Mouse (Mus musculus) limb, embryonic 14.5 days (tissue): ENCODE data around the gene Actl11. TPM values are rescaled to one million over a fixed set of nuclear protein-coding genes. Genes with fewer than 3 reads are reported as not detected.

Source experiments
- ATAC-seq: fragments of 200-750 bp; cut with Nextera tagmentation; 2 replicates; pipeline ENCODE4 v1.8.0; 2017; ENCODE audit warnings: low read depth, moderate number of reproducible peaks, moderate TSS enrichment; ENCODE audit not compliant: low FRiP score
- DNase-seq: peaks from one replicate; pipeline ENCODE4 v3.0.0-alpha.2; 2015; ENCODE audit warnings: low spot score
- H3K27ac ChIP-seq: fragments of 300-500 bp; sonication (generic); replicated peaks from 2 replicates; pipeline ENCODE4 v1.5.1; 2014; ENCODE audit warnings: low read depth, mild to moderate bottlenecking, low read length, moderate library complexity, mixed read lengths
- H3K27me3 ChIP-seq: fragments of 300-500 bp; sonication (generic); 2 replicates; pipeline ENCODE4 v1.6.1; 2014; ENCODE audit warnings: low read length, mixed read lengths; ENCODE audit not compliant: control insufficient read depth, insufficient read depth
- H3K36me3 ChIP-seq: fragments of 300-500 bp; sonication (generic); 2 replicates; pipeline ENCODE4 v1.6.1; 2014; ENCODE audit warnings: mild to moderate bottlenecking, low read length, moderate library complexity, mixed read lengths; ENCODE audit not compliant: control insufficient read depth, insufficient read depth
- H3K4me1 ChIP-seq: fragments of 300-500 bp; sonication (generic); 2 replicates; pipeline ENCODE4 v1.6.1; 2014; ENCODE audit warnings: antibody characterized with exemption, low read length, mixed read lengths; ENCODE audit not compliant: control insufficient read depth, insufficient read depth
- H3K4me2 ChIP-seq: fragments of 300-500 bp; sonication (generic); replicated peaks from 2 replicates; pipeline ENCODE4 v1.6.1; 2014; ENCODE audit warnings: low read depth, mild to moderate bottlenecking, low read length, moderate library complexity; ENCODE audit not compliant: severe bottlenecking
- H3K4me3 ChIP-seq: fragments of 300-500 bp; sonication (generic); replicated peaks from 2 replicates; pipeline ENCODE4 v1.5.1; 2014; ENCODE audit warnings: low read length
- H3K9ac ChIP-seq: fragments of 300-500 bp; sonication (generic); 2 replicates; pipeline ENCODE4 v1.6.1; 2014; ENCODE audit warnings: mild to moderate bottlenecking, low read depth, low read length, moderate library complexity; ENCODE audit not compliant: severe bottlenecking
- H3K9me3 ChIP-seq: fragments of 300-500 bp; sonication (generic); 2 replicates; pipeline ENCODE4 v1.6.1; 2016; ENCODE audit warnings: low read length; ENCODE audit not compliant: control insufficient read depth
- POLR2A ChIP-seq: fragments of 200-500 bp; IDR thresholded peaks from 2 replicates; pipeline ENCODE4 v1.8.0; 2012; ENCODE audit warnings: inconsistent platforms, mild to moderate bottlenecking, moderate library complexity, borderline replicate concordance; ENCODE audit not compliant: insufficient read depth, insufficient read length; ENCODE audit errors: extremely low read depth
- WGBS: fragments of 180-500 bp; shearing (Covaris S2); extraction: QIAGEN DNeasy Blood & Tissue Kit; methylation state at CpG from one replicate; pipeline ENCODE4 v1.1.7; 2014; 5-methylcytosine and 5-hydroxymethylcytosine counted together
- polyA plus RNA-seq, 2 experiments: library from polyadenylated mRNA; depleted of rRNA in 1 of 2; stranded (reverse) in 1 of 2; unstranded in 1 of 2; fragments of >200 nt; fragmentation: Nextera tagmentation in 1 of 2; extraction: Ambion mirVana in 1 of 2; gene quantifications; 2 replicates each; pipeline versions ENCODE4 v1.2.1 to v1.2.3; 2012 to 2014

Gene Actl11
- polyA plus RNA-seq, 2 experiments, result not detected

- Histone ChIP-seq H3K9me3 (no peaks in the 10 kb centered on the region), H3K36me3 (0 out of 2 replicates have a peak, but pooled peaks cover 4% of the 10 kb centered on the region), H3K9ac (no peak overlapping the region), H3K27me3 (no peaks in the 10 kb centered on the region), H3K4me2 (no peak overlapping the region), H3K4me1 (0 out of 2 replicates have a peak, but pooled peaks cover 8% of the 10 kb centered on the region), H3K27ac (no peak overlapping the region), H3K4me3 (no peak overlapping the region)
- no peak for ATAC-seq
- DNase-seq, result no peak
- TF ChIP-seq POLR2A, result no peak
- 75% methylated on average over 6 of the region's 6 CpGs for WGBS
Observed at GRCm38 (mm10) chr9:107918884-107919283, 9.4 kb upstream of the Actl11 start.

- Histone ChIP-seq H3K9me3 (no peaks in the 10 kb centered on the region), H3K9ac (no peak overlapping the region), H3K4me3 (no peak overlapping the region), H3K4me1 (0 out of 2 replicates have a peak, but pooled peaks cover 9% of the 10 kb centered on the region), H3K27ac (no peak overlapping the region), H3K4me2 (no peak overlapping the region), H3K27me3 (no peaks in the 10 kb centered on the region), H3K36me3 (0 out of 2 replicates have a peak, but pooled peaks cover under 1% of the 10 kb centered on the region)
- no peak for DNase-seq
- no peak for TF ChIP-seq POLR2A
- 90% methylated on average over 5 of the region's 5 CpGs for WGBS
- ATAC-seq, result no peak
Observed at GRCm38 (mm10) chr9:107919441-107919840, 8.8 kb upstream of the Actl11 start.

GRCm38 (mm10) chr9:107923021-107923420 lies 5.2 kb upstream of the Actl11 start:
- H3K4me2 ChIP-seq, result no peak overlapping the region
- 32% methylated on average over 7 of the region's 7 CpGs for WGBS
- no peak overlapping the region for H3K9ac ChIP-seq
- 0 out of 2 replicates have a peak, but pooled peaks cover 9% of the 10 kb centered on the region for H3K4me1 ChIP-seq
- no peak for DNase-seq
- no peaks in the 10 kb centered on the region for H3K27me3 ChIP-seq
- no peak overlapping the region for H3K27ac ChIP-seq
- TF ChIP-seq POLR2A, result no peak
- no peak overlapping the region for H3K4me3 ChIP-seq
- no peaks in the 10 kb centered on the region for H3K9me3 ChIP-seq
- H3K36me3 ChIP-seq, result no peaks in the 10 kb centered on the region
- no peak for ATAC-seq

- Histone ChIP-seq H3K36me3 (no peaks in the 10 kb centered on the region), H3K27me3 (no peaks in the 10 kb centered on the region), H3K27ac (no peak overlapping the region), H3K9ac (no peak overlapping the region), H3K4me1 (0 out of 2 replicates have a peak, but pooled peaks cover 4% of the 10 kb centered on the region), H3K4me2 (no peak overlapping the region), H3K4me3 (no peak overlapping the region), H3K9me3 (no peaks in the 10 kb centered on the region)
- no peak for ATAC-seq
- no peak for DNase-seq
- no peak for TF ChIP-seq POLR2A
- WGBS, result 56% methylated on average over 6 of the region's 6 CpGs
Observed at GRCm38 (mm10) chr9:107923956-107924355, 4.3 kb upstream of the Actl11 start.

GRCm38 (mm10) chr9:107925251-107925650 lies 3.0 kb upstream of the Actl11 start:
- no peak overlapping the region for H3K9ac ChIP-seq
- H3K27me3 ChIP-seq, result no peaks in the 10 kb centered on the region
- no peak for TF ChIP-seq POLR2A
- H3K36me3 ChIP-seq, result no peaks in the 10 kb centered on the region
- no peaks in the 10 kb centered on the region for H3K9me3 ChIP-seq
- DNase-seq (no peak), ATAC-seq (no peak)
- H3K4me2 ChIP-seq, result no peak overlapping the region
- H3K4me3 ChIP-seq, result no peak overlapping the region
- WGBS, result 34% methylated on average over 3 of the region's 3 CpGs
- H3K4me1 ChIP-seq, result 0 out of 2 replicates have a peak, but pooled peaks cover 4% of the 10 kb centered on the region
- no peak overlapping the region for H3K27ac ChIP-seq

- H3K4me1 ChIP-seq, result 0 out of 2 replicates have a peak, but pooled peaks cover 4% of the 10 kb centered on the region
- DNase-seq, result no peak
- H3K9me3 ChIP-seq, result no peaks in the 10 kb centered on the region
- no peak for ATAC-seq
- 39% methylated on average over 9 of the region's 9 CpGs for WGBS
- no peaks in the 10 kb centered on the region for H3K27me3 ChIP-seq
- no peaks in the 10 kb centered on the region for H3K36me3 ChIP-seq
- H3K4me3 ChIP-seq, result no peak overlapping the region
- no peak for TF ChIP-seq POLR2A
- no peak overlapping the region for H3K27ac ChIP-seq
- no peak overlapping the region for H3K4me2 ChIP-seq
- H3K9ac ChIP-seq, result no peak overlapping the region
Observed at GRCm38 (mm10) chr9:107926920-107927420, 1.3 kb upstream of the Actl11 start.
